Mouse (Mus musculus): ENCODE measurements around the gene Lsm14a. TPM values are rescaled to one million over a fixed set of nuclear protein-coding genes. Genes with fewer than 3 reads are reported as not detected.

Lsm14a gene
- 64.1 and 64.3 TPM in 2 replicates for polyA plus RNA-seq (2016; fragmentation: Nextera tagmentation; extraction: Ambion mirVana)

DNA sequence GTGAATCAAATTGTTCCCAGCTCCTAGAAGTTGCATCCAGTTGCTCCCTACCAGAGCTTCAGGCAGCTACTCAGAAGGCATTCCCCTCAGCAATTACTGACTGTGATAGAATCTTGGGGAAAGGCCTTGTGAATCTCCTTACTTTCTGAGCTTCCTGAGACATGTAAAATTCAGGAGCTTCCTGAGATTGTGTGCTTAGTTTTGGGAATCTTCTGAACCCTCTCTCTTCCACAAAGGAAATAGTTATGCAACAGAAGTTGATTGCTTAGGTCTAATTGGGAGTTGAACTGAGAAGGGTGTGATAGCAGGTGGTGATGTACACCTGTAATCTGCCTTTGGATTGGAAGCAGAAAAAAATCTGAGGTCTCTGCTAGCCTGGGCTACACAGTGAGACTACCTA lies at the start of gene Lsm14a:
Gene Lsm14a, minus strand, starts transcription at position 101 of the 400 bp plus-strand sequence.
- H3K27me3 ChIP-seq (replicated peaks): no peaks in the 10 kb centered on the region
- H3K4me2 ChIP-seq: no peak within 1 kb of the TSS
- ATAC-seq: no peak
- H3K4me1 ChIP-seq: peaks cover 11% of the 10 kb centered on the region
- no peaks in the 10 kb centered on the region for H3K9me3 ChIP-seq (replicated peaks)
- H3K4me3 ChIP-seq: no peak within 1 kb of the TSS
- no peaks in the 10 kb centered on the region for H3K36me3 ChIP-seq
- H3K9ac ChIP-seq: no peak within 1 kb of the TSS
- no peak within 1 kb of the TSS for H3K27ac ChIP-seq

DNA sequence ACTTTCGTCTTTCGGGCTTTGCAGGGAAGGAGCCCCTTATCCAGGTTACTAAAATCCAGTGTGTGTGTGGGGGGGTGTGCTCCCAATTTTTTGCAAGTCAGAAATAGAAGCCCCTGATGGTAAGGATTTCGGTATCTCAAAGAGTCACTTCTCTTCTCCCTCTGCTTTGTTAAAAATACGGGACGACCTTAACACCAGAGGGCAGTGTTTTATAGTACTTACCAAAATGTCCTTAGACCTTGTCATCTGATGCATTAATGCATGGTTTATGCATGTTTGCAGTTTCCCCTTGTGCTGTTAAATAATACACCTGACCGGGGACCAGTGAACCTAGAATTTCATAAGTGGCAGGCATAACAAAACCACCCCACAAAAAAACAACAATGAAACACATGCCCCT lies 45.8 kb upstream of the Lsm14a start:
- H3K9me3 ChIP-seq (replicated peaks): no peaks in the 10 kb centered on the region
- no peak overlapping the region for H3K27ac ChIP-seq
- 38% methylated on average over 6 of the region's 6 CpGs for WGBS (ENCODE audit: insufficient replicate concordance)
- no peaks in the 10 kb centered on the region for H3K27me3 ChIP-seq (replicated peaks)
- ATAC-seq: no peak
- H3K4me1 ChIP-seq: no peaks in the 10 kb centered on the region
- no peak overlapping the region for H3K4me3 ChIP-seq
- H3K4me2 ChIP-seq: no peak overlapping the region
- H3K36me3 ChIP-seq: no peaks in the 10 kb centered on the region
- no peak overlapping the region for H3K9ac ChIP-seq

DNA sequence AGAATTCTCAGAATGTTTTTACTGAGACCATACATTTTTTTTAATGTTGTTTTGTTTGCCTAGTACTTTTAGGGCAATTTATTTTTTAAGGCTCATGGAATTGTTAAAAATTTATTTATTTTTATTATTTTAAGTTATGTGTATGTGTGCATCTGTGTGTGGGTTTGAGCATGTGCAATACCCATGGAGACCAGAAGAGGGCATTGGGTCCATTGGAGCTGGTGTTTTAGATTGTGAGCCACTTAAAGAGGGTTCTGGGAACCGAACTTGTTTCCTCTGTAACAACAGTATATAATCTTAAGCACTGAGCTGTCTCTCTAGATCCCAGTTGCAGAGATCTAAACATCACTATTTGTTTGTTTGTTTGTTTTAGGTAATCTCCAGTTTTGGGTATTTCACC lies 40.5 kb upstream of the Lsm14a start:
- no peak overlapping the region for H3K27ac ChIP-seq
- no peak overlapping the region for H3K4me3 ChIP-seq
- H3K4me1 ChIP-seq: no peaks in the 10 kb centered on the region
- no peaks in the 10 kb centered on the region for H3K9me3 ChIP-seq (replicated peaks)
- H3K4me2 ChIP-seq: no peak overlapping the region
- ATAC-seq: no peak
- WGBS (ENCODE audit: insufficient replicate concordance): 55% methylated on average over 1 of the region's 1 CpGs
- H3K9ac ChIP-seq: no peak overlapping the region
- H3K27me3 ChIP-seq (replicated peaks): no peaks in the 10 kb centered on the region
- H3K36me3 ChIP-seq: no peaks in the 10 kb centered on the region

DNA sequence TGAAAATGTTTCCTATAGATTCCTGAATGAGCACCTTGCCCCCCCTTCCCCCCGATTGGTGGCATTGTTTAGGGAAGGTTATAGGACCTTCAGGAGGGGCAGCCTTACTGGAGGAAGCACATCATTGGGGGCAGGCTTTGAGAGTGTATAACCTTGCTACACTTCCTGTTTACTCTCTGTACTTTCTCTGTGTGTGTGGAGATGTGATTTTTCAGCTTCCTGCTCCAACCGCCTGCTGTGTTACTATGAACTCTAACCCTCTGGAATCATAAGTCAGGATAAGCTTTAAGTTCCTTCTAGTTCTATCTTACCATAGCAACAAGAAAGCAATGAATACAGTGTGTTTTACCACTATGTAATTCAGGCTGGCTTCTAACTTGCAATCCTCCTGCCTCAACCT lies 28.1 kb upstream of the Lsm14a start:
- Histone ChIP-seq H3K36me3 (no peaks in the 10 kb centered on the region), H3K9ac (no peak overlapping the region), H3K4me3 (no peak overlapping the region), H3K27ac (no peak overlapping the region), H3K4me2 (no peak overlapping the region), H3K4me1 (no peaks in the 10 kb centered on the region), H3K9me3 (replicated peaks) (no peaks in the 10 kb centered on the region; the same call in 1 of the 2 replicates), H3K27me3 (replicated peaks) (no peaks in the 10 kb centered on the region)
- WGBS (ENCODE audit: insufficient replicate concordance): 47% methylated on average over 2 of the region's 2 CpGs
- ATAC-seq: no peak

DNA sequence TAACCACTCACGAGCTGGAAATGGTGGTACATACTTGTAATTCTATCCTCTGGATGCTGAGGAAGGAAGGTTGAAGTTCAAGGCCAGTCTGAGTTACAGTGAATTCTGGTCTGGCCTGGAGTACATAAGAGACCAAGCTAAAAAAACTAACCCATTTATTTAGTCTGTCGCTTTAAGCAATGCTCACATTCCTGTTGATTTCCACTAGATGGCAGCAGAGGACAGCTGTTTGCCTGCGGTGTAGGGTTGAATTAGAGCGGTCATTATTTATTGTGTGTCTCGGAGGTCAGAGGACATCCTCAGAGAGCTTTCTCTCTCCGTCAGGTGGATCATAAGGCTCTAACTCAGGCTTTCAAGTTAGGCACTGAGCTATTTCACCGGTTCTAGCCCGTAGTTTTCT lies 14.4 kb upstream of the Lsm14a start:
- WGBS (ENCODE audit: insufficient replicate concordance): 6% methylated on average over 8 of the region's 8 CpGs
- Histone ChIP-seq H3K9ac (no peak overlapping the region), H3K27ac (no peak overlapping the region), H3K4me1 (no peaks in the 10 kb centered on the region), H3K9me3 (replicated peaks) (no peaks in the 10 kb centered on the region; the same call in 1 of the 2 replicates), H3K27me3 (replicated peaks) (no peaks in the 10 kb centered on the region; the same call in 1 of the 2 replicates), H3K4me2 (no peak overlapping the region), H3K4me3 (no peak overlapping the region), H3K36me3 (no peaks in the 10 kb centered on the region)
- ATAC-seq: no peak

DNA sequence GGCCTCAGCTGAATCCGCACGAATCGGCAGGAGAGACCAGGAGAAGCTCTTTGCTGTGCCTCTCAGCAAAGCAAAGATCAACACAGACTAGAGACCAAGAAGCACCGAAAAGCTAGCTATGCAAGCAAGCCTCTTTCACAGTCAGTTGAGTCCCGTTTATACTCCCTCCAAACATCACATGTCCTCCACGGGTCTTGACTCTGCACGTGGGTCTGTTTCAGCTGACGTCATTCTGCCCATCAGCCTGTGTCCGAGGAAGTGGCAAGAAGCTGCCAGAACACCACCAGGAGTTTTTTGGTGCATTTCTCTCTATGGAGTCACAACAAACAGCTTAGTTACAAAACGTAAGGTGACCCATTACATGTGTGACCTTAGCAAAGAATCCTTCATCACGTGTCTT lies 10.8 kb upstream of the Lsm14a start:
- H3K27me3 ChIP-seq (replicated peaks): no peaks in the 10 kb centered on the region; the same call in 1 of the 2 replicates
- H3K4me1 ChIP-seq: no peaks in the 10 kb centered on the region
- 51% methylated on average over 11 of the region's 11 CpGs for WGBS (ENCODE audit: insufficient replicate concordance)
- no peak for ATAC-seq
- no peaks in the 10 kb centered on the region for H3K36me3 ChIP-seq
- no peak overlapping the region for H3K9ac ChIP-seq
- H3K4me3 ChIP-seq: no peak overlapping the region
- no peak overlapping the region for H3K27ac ChIP-seq
- no peaks in the 10 kb centered on the region for H3K9me3 ChIP-seq (replicated peaks)
- H3K4me2 ChIP-seq: no peak overlapping the region

DNA sequence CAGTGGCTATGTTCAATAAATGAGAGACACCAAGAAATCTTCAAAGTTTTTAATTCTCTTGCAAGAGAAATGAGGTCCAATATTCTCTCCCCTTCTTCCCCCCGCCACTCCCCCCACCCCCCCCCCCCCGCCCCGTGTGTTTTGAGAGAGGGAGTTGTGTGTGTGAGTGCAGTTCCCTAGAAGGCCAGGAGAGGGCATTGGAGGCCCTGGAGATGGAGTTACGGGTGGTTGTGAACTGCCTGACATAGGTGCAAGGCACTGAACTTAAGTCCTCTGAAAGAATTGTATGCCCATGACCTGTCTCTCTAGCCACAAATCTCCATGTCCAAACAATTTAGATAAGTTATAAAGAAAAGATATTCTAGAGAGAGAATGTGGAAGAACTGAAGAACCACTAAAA lies 7.0 kb upstream of the Lsm14a start:
- 33% methylated on average over 1 of the region's 4 CpGs for WGBS (ENCODE audit: insufficient replicate concordance)
- no peak overlapping the region for H3K4me2 ChIP-seq
- no peaks in the 10 kb centered on the region for H3K9me3 ChIP-seq (replicated peaks)
- no peaks in the 10 kb centered on the region for H3K27me3 ChIP-seq (replicated peaks)
- no peaks in the 10 kb centered on the region for H3K36me3 ChIP-seq
- no peak overlapping the region for H3K9ac ChIP-seq
- ATAC-seq: no peak
- H3K27ac ChIP-seq: no peak overlapping the region
- no peak overlapping the region for H3K4me3 ChIP-seq
- no peaks in the 10 kb centered on the region for H3K4me1 ChIP-seq

DNA sequence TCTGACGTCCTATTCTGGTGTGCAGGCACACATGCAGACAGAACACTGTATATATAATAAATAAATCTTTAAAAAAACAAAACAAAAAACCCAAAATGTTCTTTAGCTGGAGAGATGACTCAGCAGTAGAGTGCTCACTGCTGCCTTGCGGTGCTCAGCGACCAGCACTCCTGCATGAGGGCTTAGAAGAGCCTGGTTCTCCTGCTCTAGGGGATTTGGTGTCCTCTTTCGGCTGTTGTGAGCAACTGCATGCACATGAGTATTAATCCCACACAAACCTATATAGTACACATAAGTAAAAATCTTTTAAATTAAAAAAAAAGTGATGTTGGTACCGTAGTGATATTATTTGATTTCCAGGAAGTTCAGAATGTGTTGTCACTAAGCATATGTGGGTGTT lies 5.7 kb upstream of the Lsm14a start:
- H3K9me3 ChIP-seq (replicated peaks): no peaks in the 10 kb centered on the region
- H3K9ac ChIP-seq: no peak overlapping the region
- no peak overlapping the region for H3K4me3 ChIP-seq
- ATAC-seq: no peak
- H3K27ac ChIP-seq: no peak overlapping the region
- no peaks in the 10 kb centered on the region for H3K4me1 ChIP-seq
- H3K36me3 ChIP-seq: no peaks in the 10 kb centered on the region
- 64% methylated on average over 5 of the region's 5 CpGs for WGBS (ENCODE audit: insufficient replicate concordance)
- no peak overlapping the region for H3K4me2 ChIP-seq
- no peaks in the 10 kb centered on the region for H3K27me3 ChIP-seq (replicated peaks)

DNA sequence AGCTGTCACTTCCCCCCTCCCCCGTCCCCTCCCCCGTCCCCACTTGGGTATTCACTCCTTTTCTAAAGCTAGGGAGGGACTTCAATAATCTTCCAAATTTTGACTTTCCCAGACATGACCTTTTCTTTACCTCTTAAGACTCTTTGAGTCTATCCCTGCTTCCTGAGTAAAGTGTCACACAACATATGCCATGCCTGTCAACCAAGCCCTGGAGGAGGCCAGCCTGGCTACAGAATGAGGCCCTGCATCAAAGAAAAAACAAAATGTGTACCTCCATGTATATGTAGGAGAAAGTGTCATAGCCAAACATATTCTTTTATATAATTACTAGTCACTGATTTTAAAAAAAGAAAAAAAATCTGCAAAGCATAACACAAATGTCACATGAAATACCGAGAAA lies 3.7 kb upstream of the Lsm14a start:
- no peaks in the 10 kb centered on the region for H3K9me3 ChIP-seq (replicated peaks)
- no peaks in the 10 kb centered on the region for H3K36me3 ChIP-seq
- H3K9ac ChIP-seq: no peak overlapping the region
- H3K4me1 ChIP-seq: no peaks in the 10 kb centered on the region
- H3K4me3 ChIP-seq: no peak overlapping the region
- 79% methylated on average over 3 of the region's 3 CpGs for WGBS (ENCODE audit: insufficient replicate concordance)
- no peak overlapping the region for H3K4me2 ChIP-seq
- no peak overlapping the region for H3K27ac ChIP-seq
- no peak for ATAC-seq
- no peaks in the 10 kb centered on the region for H3K27me3 ChIP-seq (replicated peaks)

DNA sequence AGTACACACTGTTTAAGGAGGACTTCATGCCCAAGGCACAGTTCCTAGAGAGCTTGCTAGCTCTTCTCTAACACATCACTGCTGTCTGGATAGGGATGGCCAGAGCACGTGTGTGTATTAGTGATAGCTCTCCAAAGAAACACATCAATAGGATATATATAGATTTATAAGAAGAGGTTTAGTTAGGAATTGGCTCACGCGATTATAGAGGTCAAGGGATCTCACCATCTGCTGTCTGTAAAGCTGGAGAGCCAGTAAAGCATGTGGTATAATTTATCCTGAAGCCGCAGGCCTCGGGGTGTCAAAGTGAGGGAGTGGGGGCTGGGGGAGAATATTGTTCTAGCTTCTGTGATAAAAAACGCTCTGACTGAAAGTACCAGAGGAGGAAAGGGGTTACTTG lies 2.6 kb upstream of the Lsm14a start:
- peaks cover 5% of the 10 kb centered on the region for H3K4me1 ChIP-seq
- ATAC-seq: no peak
- no peaks in the 10 kb centered on the region for H3K9me3 ChIP-seq (replicated peaks)
- H3K36me3 ChIP-seq: no peaks in the 10 kb centered on the region
- no peak overlapping the region for H3K4me3 ChIP-seq
- H3K27me3 ChIP-seq (replicated peaks): no peaks in the 10 kb centered on the region
- no peak overlapping the region for H3K4me2 ChIP-seq
- no peak overlapping the region for H3K9ac ChIP-seq
- 68% methylated on average over 6 of the region's 6 CpGs for WGBS (ENCODE audit: insufficient replicate concordance)
- H3K27ac ChIP-seq: no peak overlapping the region

DNA sequence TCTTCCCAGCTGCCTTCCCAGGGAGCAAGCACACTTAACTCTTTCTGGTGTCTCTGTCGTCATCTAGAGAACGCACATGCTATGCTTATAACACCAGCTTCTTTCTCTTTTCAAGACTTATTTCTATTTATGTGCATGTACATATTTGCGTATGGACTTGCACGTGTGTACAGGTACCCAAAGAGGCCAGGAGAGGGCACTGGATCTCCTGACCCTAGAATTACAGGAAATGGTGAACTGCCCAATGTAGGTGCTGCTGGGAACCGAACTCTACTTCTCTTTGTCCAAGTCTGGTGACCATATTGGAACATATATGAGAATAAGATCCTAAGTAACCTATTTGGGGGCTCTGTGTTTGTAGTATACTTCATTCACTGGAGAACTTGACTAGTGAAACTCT lies 1.5 kb upstream of the Lsm14a start:
- H3K4me3 ChIP-seq: no peak overlapping the region
- H3K4me2 ChIP-seq: no peak overlapping the region
- WGBS (ENCODE audit: insufficient replicate concordance): 68% methylated on average over 5 of the region's 5 CpGs
- peaks cover 11% of the 10 kb centered on the region for H3K4me1 ChIP-seq
- H3K36me3 ChIP-seq: no peaks in the 10 kb centered on the region
- H3K27me3 ChIP-seq (replicated peaks): no peaks in the 10 kb centered on the region
- H3K9me3 ChIP-seq (replicated peaks): no peaks in the 10 kb centered on the region
- H3K27ac ChIP-seq: no peak overlapping the region
- H3K9ac ChIP-seq: no peak overlapping the region
- ATAC-seq: no peak

DNA sequence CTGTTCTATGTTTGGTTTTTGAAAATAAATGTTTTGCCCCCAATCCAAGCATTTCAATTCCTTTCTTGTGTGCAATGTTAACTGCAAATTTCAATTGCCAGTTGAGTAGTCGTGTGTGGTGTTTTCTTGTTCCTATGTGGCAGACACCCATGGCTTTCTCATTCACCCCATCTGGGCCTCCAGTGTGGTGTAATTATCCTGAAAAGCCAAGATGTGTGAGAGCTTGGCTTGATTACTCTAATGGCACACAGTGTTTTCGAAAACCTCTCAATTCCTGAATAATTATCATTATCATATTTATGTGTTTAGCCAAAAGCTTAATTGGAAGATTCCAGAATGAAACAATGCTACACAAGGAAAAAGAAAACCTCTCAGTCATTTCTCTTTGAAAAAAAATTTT lies 976 bp upstream of the Lsm14a start:
- Histone ChIP-seq H3K9ac (no peak overlapping the region), H3K27ac (no peak overlapping the region), H3K4me1 (peaks cover 11% of the 10 kb centered on the region), H3K4me2 (no peak overlapping the region), H3K9me3 (replicated peaks) (no peaks in the 10 kb centered on the region), H3K4me3 (no peak overlapping the region), H3K36me3 (no peaks in the 10 kb centered on the region), H3K27me3 (replicated peaks) (no peaks in the 10 kb centered on the region)
- no peak for ATAC-seq
- WGBS (ENCODE audit: insufficient replicate concordance): 69% methylated on average over 2 of the region's 2 CpGs

DNA sequence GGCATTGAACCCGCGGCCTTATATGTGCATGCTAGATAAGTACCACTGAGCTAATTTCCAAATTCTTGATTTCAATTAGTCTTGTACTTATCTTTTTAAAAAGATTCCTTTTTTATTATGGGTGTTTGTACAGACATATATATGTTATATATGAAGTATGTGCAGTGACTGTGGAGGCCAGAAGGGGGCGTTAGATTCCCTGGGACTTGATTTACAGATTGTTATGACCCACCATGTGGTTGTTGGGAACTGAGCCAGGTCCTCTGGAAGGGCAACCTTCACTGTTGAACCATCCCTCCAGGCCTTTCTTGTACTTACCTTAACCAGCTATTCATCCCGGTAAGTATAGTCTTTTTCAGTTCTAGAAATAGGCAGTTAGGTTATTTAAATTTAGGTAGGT lies 780 bp downstream of the Lsm14a start:
- 52% methylated on average over 4 of the region's 4 CpGs for WGBS (ENCODE audit: insufficient replicate concordance)
- ATAC-seq: no peak
- no peaks in the 10 kb centered on the region for H3K27me3 ChIP-seq (replicated peaks)

More for the DNA sequence above, 780 bp downstream of the Lsm14a start:
- Histone ChIP-seq H3K9ac (no peak overlapping the region), H3K4me1 (peaks cover 17% of the 10 kb centered on the region), H3K9me3 (replicated peaks) (no peaks in the 10 kb centered on the region), H3K27ac (no peak overlapping the region), H3K36me3 (peaks cover 2% of the 10 kb centered on the region; the same call in 1 of the 2 replicates), H3K4me2 (no peak overlapping the region), H3K4me3 (no peak overlapping the region)

All from liver, embryonic 12.5 days (tissue).